Mouse (Mus musculus): Measurements from ENCODE around the gene Dusp10.

DNA sequence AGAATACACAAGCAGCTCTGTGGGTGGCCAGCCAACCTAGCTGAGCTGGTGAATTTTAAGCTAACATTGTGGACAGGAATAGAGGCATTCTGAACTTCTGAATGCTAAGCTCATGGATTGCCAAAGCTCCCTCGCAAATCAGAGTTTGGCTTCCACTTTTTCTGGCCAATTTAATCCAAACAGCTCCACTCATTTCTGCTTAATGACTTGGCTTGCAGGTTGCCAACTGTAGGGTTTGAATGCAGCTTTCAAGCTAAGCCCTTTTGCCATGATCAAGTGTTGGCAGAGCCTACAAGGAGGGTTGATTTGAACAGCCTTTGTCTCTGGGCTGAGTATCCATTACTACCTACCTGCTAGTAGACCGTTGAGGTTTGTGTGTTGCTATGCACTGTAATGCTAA, 10.6 kb upstream of the Dusp10 start:
- TF ChIP-seq GATA1 (IDR thresholded peaks at IDR 0.05; ENCODE audit: low read length) (no peak), TAL1 (IDR thresholded peaks at IDR 0.05; ENCODE audit: low read length) (no peak)

Measured in erythroblast, embryonic 14.5 days (primary cell).